Mouse (Mus musculus) urinary bladder, postnatal 4 days (tissue): ENCODE results near the gene Olfr1260.

ENCODE experiments used
- DNase-seq, 2 experiments: peaks; one replicate each; pipeline ENCODE4 v3.0.0; 2021 to 2022; ENCODE audit warnings: low spot score in 2 of 2

Gene Olfr1260

DNA sequence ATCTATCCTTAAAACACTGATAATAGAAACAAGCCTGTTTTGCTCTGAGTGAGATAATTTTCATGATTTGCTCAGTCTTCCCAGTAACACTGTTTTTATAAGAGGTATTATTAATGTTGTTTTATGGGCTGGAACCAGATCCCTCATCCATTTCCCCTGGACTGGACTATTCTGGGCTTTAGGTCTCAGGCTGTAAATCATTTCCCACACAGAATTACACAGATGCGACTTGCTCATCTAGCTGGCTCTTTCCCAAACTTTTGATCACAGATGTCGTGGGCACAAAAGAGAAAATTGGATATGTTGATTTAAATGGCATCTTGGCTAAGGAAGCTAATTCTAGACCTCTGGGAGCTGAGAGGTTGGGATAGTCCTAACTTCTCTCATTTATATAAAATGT is at the start of gene Olfr1260:
TSS of gene Olfr1260 (plus strand) at position 157 of the 400 bp plus-strand sequence.
- no peak for DNase-seq

DNA sequence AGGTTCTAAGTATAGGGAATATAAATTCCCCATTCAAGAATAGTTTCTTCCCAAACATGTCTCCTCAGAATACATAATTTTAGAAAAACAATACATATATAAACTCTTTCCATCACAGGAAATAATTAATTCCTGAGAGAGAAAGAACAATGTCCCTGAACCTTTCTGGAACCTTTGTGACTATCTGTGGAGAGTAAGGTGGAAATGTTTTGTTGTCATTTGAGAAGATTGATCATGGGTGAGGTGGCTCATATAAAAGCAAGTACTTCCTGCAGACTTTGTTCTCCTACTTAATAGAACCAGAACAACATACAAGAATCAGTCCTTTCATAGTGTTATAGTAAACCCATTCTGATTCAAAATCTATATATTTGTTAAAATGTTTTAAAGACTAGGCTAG is 47.1 kb upstream of the Olfr1260 start, which contains the start of gene Olfr1258:
TSS of gene Olfr1258 (plus strand) at position 301 of the 400 bp plus-strand sequence.
- DNase-seq, result no peak

DNA sequence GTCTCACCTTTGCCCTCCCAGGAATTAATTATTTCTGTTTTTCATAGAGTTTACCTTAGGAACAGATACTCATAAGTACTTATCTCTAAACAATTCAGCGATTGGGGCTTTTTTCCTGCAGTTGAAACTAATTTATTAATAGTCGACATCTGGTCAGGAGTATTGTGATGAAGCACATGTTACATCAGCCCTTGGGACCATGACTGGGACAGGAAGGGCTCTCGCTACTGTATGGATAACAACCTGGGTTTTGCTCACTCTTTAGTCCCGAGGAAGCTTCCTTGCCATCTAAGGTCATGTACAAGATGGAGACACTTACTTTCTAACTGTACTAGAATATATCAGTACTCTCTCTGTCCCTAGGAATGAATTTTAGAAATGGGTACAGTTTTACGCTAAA is 25.6 kb upstream of the Olfr1260 start, which contains the start of gene Olfr1259:
TSS of gene Olfr1259 (minus strand) at position 101 of the 400 bp plus-strand sequence.
- no peak for DNase-seq

DNA sequence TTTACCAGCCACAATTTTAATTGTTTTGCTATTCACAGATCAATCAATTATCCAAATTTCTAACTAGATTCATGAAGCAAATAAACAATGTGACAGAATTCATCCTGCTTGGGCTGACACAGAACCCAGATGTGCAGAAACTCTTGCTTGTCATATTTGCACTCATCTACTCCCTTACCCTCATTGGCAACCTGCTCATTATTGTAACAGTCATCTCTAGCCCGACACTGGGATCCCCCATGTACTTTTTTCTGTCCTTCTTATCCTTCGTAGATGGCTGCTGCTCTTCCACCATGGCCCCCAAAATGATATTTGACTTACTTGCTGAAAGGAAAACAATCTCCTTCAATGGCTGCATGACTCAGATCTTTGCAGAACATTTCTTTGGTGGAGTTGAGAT is 3.6 kb downstream of the Olfr1260 start:
- DNase-seq, result no peak

DNA sequence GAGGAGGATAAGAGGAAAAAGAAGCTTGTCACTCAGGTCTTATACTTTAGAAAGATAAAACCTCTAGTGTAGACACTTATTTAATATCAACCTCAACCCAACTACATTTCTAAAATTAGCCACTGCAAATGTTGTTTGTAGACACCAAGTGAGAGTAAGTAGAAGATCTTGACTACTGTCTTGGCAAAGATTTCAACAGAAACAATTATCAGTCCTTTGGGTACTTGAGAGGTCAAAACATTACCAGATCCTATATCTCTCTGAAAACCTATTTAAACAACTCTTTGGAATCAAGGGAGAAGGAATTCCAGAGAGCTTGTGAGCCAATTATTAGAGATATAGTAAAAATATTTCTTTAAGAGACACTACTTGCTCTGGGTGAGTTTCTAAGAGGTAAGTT is 16.8 kb downstream of the Olfr1260 start, which contains the start of gene Olfr1261:
TSS of gene Olfr1261 (plus strand) at position 301 of the 400 bp plus-strand sequence.
- no peak for DNase-seq

DNA sequence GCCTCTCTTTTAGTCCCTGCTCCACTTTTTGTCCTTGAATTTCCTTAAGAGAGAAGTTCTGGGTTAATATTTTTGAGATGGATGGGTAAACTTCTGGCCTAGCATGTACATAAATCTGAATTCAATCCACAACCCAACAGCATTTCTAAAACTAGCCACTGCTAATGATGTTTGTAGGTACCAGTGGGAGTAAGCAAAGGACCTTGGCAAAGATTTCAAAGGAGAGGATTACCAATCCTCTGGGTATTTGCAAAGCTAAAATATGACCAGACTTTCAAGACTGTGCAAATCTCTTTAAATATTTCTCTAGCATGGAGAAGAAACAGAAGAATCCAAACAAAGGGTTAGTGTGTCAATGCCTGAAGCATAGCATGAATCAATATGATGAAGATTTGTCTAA is 25.7 kb downstream of the Olfr1260 start, which contains the start of gene Olfr1262:
TSS of gene Olfr1262 (plus strand) at position 301 of the 400 bp plus-strand sequence.
- DNase-seq, result no peak

DNA sequence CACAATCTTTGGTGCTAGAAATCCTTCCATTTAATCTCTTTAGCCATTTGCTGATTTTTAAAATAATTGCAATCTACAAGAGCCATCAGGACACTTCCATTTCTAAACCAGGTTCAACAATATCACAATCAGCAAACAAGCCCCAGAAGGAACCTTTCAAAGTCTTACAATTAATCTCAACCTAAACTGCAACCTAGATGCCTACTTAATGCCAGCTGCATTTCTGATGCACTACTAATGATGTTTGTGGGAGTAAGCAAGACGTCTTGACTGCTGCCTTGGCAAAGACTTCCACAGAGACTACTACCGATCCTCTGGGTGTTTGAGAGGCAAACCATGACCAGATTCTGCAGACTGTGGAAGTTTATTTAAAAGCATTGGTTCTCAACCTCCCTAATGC is 37.7 kb downstream of the Olfr1260 start, which contains the start of gene Olfr1263:
TSS of gene Olfr1263 (plus strand) at position 301 of the 400 bp plus-strand sequence.
- no peak for DNase-seq

DNA sequence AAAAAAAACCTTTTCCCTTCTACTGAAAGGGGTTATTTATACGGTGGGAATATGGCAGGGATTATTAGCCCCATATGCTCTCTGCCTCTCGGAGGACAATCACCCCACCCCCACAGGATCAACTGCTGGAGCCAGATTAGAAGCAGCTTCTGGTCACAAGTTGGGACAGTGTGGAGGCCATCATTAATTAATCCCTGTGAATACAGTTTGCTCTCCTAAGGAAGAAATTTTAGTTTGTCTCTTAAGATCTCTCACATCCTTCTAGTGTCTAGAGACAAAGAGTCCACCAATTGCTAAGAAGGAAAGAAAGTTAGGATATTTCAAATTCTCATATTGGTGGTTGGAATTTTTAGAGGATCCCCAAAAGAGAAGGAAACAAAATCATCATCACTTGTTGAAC is 51.3 kb downstream of the Olfr1260 start, which contains the start of gene Olfr1264:
TSS of gene Olfr1264 (minus strand) at position 101 of the 400 bp plus-strand sequence.
- DNase-seq, result no peak
